7 mouse cellular contexts compared by ENCODE assay signal in genomic region chr2:130166311-130167214, GRCm38 (mm10). TPM values are rescaled to one million over a fixed set of nuclear protein-coding genes. Genes with fewer than 3 reads are reported as not detected.
DNase-seq lines count a peak whose midpoint lies in the region; ATAC-seq and TF ChIP-seq lines count a peak whose summit lies in the region.

No protein-coding gene starts in this region.

- WGBS in hindbrain, postnatal 0 days, result 42% methylated on average over 9 of the region's 9 CpGs
- 55% methylated on average over 9 of the region's 9 CpGs for WGBS in neural tube, embryonic 13.5 days

- H3K9ac ChIP-seq in hindbrain, postnatal 0 days (replicated peaks; ENCODE audit: low read length), result no peak overlapping the region
- no peak overlapping the region for H3K9ac ChIP-seq in neural tube, embryonic 13.5 days

- peak; percentile 22 for DNase-seq in MEL-GATA-1-ER (ENCODE audit: extremely low read depth, low read depth)
- peak; percentile 51 for DNase-seq in embryo, embryonic 10 days (ENCODE audit: low spot score)
- DNase-seq in hindbrain, postnatal 0 days (ENCODE audit: low spot score), result peak; percentile 93
- peak; percentile 26 to 40 for DNase-seq in left cerebral cortex, adult 2 months (ENCODE audit: extremely low spot score in 1 of 2, low spot score in 2 of 2)
- no peak for DNase-seq in urinary bladder, postnatal 10 days (ENCODE audit: low spot score)

- no peak overlapping the region for H3K27ac ChIP-seq in hindbrain, postnatal 0 days
- H3K27ac ChIP-seq in left cerebral cortex, adult 2 months, result no peak overlapping the region
- peak overlapping the region; percentile 59 for H3K27ac ChIP-seq in neural tube, embryonic 13.5 days (replicated peaks)

- ATAC-seq in CD4-positive, CD25-positive, alpha-beta regulatory T cell, adult 4 months, result peak; percentile 20
- ATAC-seq in hindbrain, postnatal 0 days, result peak; percentile 94
- ATAC-seq in neural tube, embryonic 13.5 days (ENCODE audit: low read depth), result peak; percentile 85

- no peaks in the 10 kb centered on the region for H3K27me3 ChIP-seq in hindbrain, postnatal 0 days (ENCODE audit: insufficient read depth, low read length)
- no peaks in the 10 kb centered on the region for H3K27me3 ChIP-seq in neural tube, embryonic 13.5 days

- intact Hi-C loops in left cerebral cortex, adult 2 months (cut with DNase I), result loop anchor here (1.0 to 5.0 kb wide), 5 partner anchors 98 to 489 kb away; partner anchors contain the start of gene Stk35

- TF ChIP-seq CTCF in hindbrain, postnatal 0 days (IDR thresholded peaks at IDR 0.05; ENCODE audit: low read depth), result peak; percentile 81
- TF ChIP-seq CTCF in left cerebral cortex, adult 2 months (IDR thresholded peaks at IDR 0.05), result peak; percentile 69

- no peak overlapping the region for H3K4me3 ChIP-seq in hindbrain, postnatal 0 days (ENCODE audit: low read length)
- H3K4me3 ChIP-seq in left cerebral cortex, adult 2 months, result no peak overlapping the region
- no peak overlapping the region for H3K4me3 ChIP-seq in neural tube, embryonic 13.5 days

- H3K4me1 ChIP-seq in hindbrain, postnatal 0 days (ENCODE audit: insufficient read depth, low read length), result 0 out of 2 replicates have a peak, but pooled peaks cover 5% of the 10 kb centered on the region
- H3K4me1 ChIP-seq in neural tube, embryonic 13.5 days (replicated peaks), result peaks cover 5% of the 10 kb centered on the region

- no peak overlapping the region for H3K4me2 ChIP-seq in hindbrain, postnatal 0 days (ENCODE audit: low read depth, low read length)
- H3K4me2 ChIP-seq in neural tube, embryonic 13.5 days, result no peak overlapping the region

- no peaks in the 10 kb centered on the region for H3K9me3 ChIP-seq in hindbrain, postnatal 0 days (ENCODE audit: low read length)
- no peaks in the 10 kb centered on the region for H3K9me3 ChIP-seq in neural tube, embryonic 13.5 days

- peaks cover 23% of the 10 kb centered on the region for H3K36me3 ChIP-seq in hindbrain, postnatal 0 days (ENCODE audit: insufficient read depth, low read length)
- peaks cover 30% of the 10 kb centered on the region for H3K36me3 ChIP-seq in neural tube, embryonic 13.5 days

RNA-seq across cellular contexts. Expression of gene Snrpb, which starts 12.6 kb away (rescaled TPM):
- polyA plus RNA-seq in CD4-positive, CD25-positive, alpha-beta regulatory T cell, adult 4 months (2017; shearing (Covaris generic)), result 100 to 1,000 TPM; 292 to 325 TPM
- total RNA-seq in hindbrain, postnatal 0 days (2014; rRNA removed), result 306 and 339 TPM in 2 replicates
- polyA plus RNA-seq in hindbrain, postnatal 0 days (2015; fragmentation: Nextera tagmentation; extraction: Ambion mirVana), result 300 and 302 TPM in 2 replicates
- total RNA-seq in left cerebral cortex, adult 2 months (2021), result 100 to 1,000 TPM; 101 to 112 TPM
- polyA plus RNA-seq in neural tube, embryonic 13.5 days (2015; fragmentation: Nextera tagmentation; extraction: Ambion mirVana), result 362 and 366 TPM in 2 replicates

RNA-seq across cellular contexts. Expression of gene Tmc2, which starts 28.4 kb away (rescaled TPM):
- polyA plus RNA-seq in CD4-positive, CD25-positive, alpha-beta regulatory T cell, adult 4 months (2017; shearing (Covaris generic)), result not detected
- not detected in 2 replicates for total RNA-seq in hindbrain, postnatal 0 days (2014; rRNA removed)
- polyA plus RNA-seq in hindbrain, postnatal 0 days (2015; fragmentation: Nextera tagmentation; extraction: Ambion mirVana), result not detected in 2 replicates
- total RNA-seq in left cerebral cortex, adult 2 months (2021), result not detected
- not detected in 2 replicates for polyA plus RNA-seq in neural tube, embryonic 13.5 days (2015; fragmentation: Nextera tagmentation; extraction: Ambion mirVana)

RNA-seq across cellular contexts. Expression of gene Tgm6, which starts 54.3 kb away (rescaled TPM):
- not detected for polyA plus RNA-seq in CD4-positive, CD25-positive, alpha-beta regulatory T cell, adult 4 months (2017; shearing (Covaris generic))
- 0.04 and 0.16 TPM in 2 replicates for total RNA-seq in hindbrain, postnatal 0 days (2014; rRNA removed)
- 0.14 TPM in 1 of 2 replicates, not detected in the other for polyA plus RNA-seq in hindbrain, postnatal 0 days (2015; fragmentation: Nextera tagmentation; extraction: Ambion mirVana)
- total RNA-seq in left cerebral cortex, adult 2 months (2021), result under 1 TPM in 1 of 2 experiments, not detected in 1; 0.16 TPM
- polyA plus RNA-seq in neural tube, embryonic 13.5 days (2015; fragmentation: Nextera tagmentation; extraction: Ambion mirVana), result 0.10 TPM in 1 of 2 replicates, not detected in the other

Comparison
In these comparisons a context has a peak if more than half of its experiments do, and no peak if none do; other contexts are left out.
1. ATAC-seq: peak in every context shown above with its lines; median percentile 94 in hindbrain, postnatal 0 days; 85 in neural tube, embryonic 13.5 days; 20 in CD4-positive, CD25-positive, alpha-beta regulatory T cell, adult 4 months.